Mouse (Mus musculus) embryonic stem cell, embryonic (primary cell): ENCODE results near the gene Car15.

Source experiments
- CTCF ChIA-PET, 4 experiments: fragments of 300-600 bp in 2 of 4; fragments of 350-600 bp in 2 of 4; sonication (Branson Sonifier 250); formaldehyde crosslinking; loops; one replicate each; lab custom pipeline; 2022; ENCODE audit warnings: inconsistent platforms in 2 of 4; lab: Charles Lee
- POLR2A ChIA-PET, 4 experiments: fragments of 300-600 bp in 2 of 4; fragments of 350-600 bp in 2 of 4; sonication (Branson Sonifier 250); formaldehyde crosslinking; loops; one replicate each; lab custom pipeline; 2022; ENCODE audit warnings: antibody characterized with exemption in 4 of 4, inconsistent platforms in 1 of 4; lab: Charles Lee

The Car15 gene

DNA sequence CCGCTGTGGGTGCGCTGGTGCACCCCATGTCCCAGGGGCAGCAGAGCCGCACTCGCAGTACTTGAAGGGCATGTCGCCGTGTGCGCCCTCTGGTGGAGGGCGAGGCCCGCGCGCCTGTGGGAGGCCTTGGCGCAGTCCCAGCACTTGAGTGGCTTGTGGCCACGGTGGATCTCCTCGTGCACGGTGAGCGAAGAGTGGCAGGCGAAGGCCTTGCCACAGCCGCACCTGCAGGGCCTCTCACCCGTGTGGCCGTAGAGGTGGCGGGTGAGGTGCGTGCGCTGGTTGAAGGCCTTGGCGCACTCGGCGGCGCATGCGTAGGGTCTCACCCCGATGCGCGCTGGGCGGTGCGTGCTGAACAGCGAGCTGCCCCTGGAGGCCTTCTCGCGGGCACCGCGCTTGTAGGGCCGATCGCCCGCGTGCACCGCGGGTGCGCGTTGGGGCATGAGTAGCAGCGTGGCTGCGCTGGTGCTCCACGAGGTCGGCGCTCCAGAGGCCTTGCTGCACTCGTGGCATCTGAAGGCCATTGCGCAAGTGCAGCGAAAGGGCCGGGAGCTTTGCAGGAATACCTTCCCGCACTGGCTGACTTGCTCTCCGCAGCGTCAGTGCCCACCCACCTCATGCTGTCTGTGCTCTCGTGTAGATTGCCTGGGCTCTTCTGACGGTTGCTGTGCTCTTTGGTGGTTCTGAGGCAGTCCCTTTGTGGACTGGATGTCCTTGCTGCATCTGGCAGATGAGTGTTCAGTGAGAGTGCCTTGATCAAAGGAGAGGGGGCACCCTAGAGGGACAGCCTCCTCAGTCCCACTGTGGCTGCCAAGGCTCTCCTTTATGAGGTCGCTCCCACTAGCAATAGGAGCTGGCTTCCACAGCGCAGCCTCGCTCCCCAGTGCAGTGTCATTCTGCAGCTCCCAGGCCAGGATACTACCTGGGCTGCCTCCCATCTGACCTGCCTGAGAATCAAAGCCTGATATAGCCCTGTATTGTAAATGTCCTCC lies 22.5 kb downstream of the Car15 start:
- ChIA-PET POLR2A (interaction anchor here (0.6 to 3.7 kb wide), 24 partner anchors 9 to 574 kb away, joined by 3 to 20 read pairs (median 4); partner anchors contain the start of genes Gm20518 (in 1 of the 4), Scarf2 (in 1 of the 4) and Slc25a1 (in 1 of the 4)), CTCF (interaction anchor here (0.8 to 4.7 kb wide), 25 partner anchors 8 to 258 kb away, joined by 3 to 31 read pairs (median 4); partner anchors contain the start of genes Klhl22 (in 2 of the 4), Med15 (in 1 of the 4) and Scarf2 (in 1 of the 4))

DNA sequence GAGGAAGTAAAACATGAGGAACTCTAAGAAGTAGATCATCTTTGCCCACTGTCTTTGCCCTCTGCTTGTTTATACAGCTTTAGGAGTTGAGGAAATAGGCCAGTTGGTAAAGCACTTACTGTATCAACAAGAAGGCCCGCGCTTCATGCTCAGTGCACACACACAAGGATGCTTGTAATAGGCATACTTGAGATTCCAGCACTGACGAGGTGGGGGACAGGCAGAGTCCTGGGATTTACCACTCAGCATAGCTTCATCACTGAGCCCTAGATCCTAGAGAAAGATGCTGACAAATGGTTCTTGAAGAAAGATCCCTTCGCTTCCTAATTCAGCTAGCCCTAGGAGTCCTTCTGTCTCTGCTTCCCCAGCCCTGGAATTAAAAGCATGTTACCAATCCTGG lies 25.0 kb downstream of the Car15 start:
- POLR2A ChIA-PET, result interaction anchor here in 2 of 4 experiments (0.7 to 1.4 kb wide), 2 partner anchors 115 to 623 kb away, joined by 3 to 5 read pairs; partner anchors contain the start of gene Slc25a1 (in 1 of the 2)
- CTCF ChIA-PET, result interaction anchor here (0.6 to 4.7 kb wide), 13 partner anchors 9 to 1104 kb away, joined by 3 to 31 read pairs (median 5); partner anchors contain the start of gene Med15 (in 1 of the 4)

DNA sequence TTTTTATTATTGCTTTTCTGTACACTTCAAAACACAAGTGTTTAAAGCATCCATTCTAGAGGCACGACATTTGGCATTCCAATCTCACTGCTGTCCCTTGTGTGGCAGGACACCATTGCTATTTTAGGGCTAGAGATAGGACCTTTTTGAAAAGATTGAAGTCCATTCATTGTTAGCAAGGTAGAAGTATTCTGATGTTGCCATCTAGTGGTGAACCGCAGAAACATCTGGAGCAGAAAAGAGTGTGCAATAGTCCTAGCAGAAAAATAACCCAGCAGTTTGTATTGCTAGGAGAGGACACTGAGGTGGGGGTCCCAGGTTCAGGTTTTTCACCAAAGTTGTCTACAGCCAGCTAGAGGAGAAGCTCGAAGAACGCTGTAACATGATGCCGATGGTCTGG lies 26.0 kb downstream of the Car15 start:
- ChIA-PET POLR2A (interaction anchor here in 3 of 4 experiments (0.7 to 1.4 kb wide), 5 partner anchors 14 to 116 kb away, joined by 3 to 7 read pairs (median 3); partner anchors contain the start of gene Slc25a1 (in 1 of the 3)), CTCF (interaction anchor here (0.6 to 4.7 kb wide), 24 partner anchors 7 to 254 kb away, joined by 3 to 20 read pairs (median 4); partner anchors contain the start of genes Klhl22 (in 2 of the 4), Med15 (in 2 of the 4), Scarf2 (in 1 of the 4) and Slc25a1 (in 1 of the 4))

DNA sequence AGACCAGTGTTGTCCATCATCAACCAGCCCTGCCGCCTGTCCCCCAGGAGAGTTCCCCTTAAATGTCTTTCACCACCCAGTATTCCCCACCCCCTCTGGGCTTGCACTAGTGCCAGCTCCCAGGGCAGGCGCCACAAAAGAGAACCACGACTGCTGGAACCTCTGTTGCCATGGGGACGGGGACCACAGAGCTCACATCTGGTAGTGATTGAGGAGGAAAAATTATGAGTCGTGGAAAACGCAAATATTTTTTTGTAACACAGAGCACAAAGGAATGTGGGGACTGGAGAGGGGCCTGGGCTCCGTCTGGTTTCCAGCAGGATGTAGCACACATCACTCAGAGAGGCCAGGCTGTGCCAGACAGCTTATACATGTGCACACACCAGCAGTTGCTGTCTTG lies 28.5 kb downstream of the Car15 start:
- ChIA-PET CTCF (interaction anchor here in 2 of 4 experiments (0.6 to 3.2 kb wide), 4 partner anchors 21 to 409 kb away, joined by 3 to 12 read pairs (median 3); no protein-coding TSS in a partner anchor), POLR2A (interaction anchor here in 1 of 4 experiments (0.7 kb wide), 1 partner anchor 119 kb away, joined by 3 read pairs; the partner anchor contains the start of gene Slc25a1)

DNA sequence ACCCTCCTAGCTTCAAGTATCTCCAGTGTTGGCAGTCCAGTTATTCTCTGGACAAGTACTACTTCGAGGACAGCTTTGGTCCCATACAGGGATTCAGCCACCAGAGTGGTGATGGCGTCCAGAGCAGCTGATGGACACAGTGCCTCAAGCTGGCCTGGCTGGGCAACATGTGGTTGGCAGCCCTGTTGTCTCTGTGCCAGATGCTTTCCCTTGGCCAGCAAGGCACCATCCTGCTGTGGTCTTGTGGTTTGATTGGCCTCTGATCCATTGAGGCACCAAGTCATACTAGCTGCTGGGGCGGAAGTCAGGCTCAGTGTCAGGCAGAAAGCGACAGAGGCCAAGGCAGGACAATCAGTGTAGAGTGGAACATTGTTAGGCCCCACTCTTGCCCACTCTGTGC lies 29.0 kb downstream of the Car15 start:
- POLR2A ChIA-PET, result interaction anchor here in 1 of 4 experiments (0.7 to 3.9 kb wide), 2 partner anchors 12 to 119 kb away, joined by 3 to 33 read pairs; partner anchors contain the start of genes Scarf2 and Slc25a1
- CTCF ChIA-PET, result interaction anchor here (0.6 to 3.2 kb wide), 5 partner anchors 22 to 748 kb away, joined by 3 to 12 read pairs (median 3); no protein-coding TSS in a partner anchor

DNA sequence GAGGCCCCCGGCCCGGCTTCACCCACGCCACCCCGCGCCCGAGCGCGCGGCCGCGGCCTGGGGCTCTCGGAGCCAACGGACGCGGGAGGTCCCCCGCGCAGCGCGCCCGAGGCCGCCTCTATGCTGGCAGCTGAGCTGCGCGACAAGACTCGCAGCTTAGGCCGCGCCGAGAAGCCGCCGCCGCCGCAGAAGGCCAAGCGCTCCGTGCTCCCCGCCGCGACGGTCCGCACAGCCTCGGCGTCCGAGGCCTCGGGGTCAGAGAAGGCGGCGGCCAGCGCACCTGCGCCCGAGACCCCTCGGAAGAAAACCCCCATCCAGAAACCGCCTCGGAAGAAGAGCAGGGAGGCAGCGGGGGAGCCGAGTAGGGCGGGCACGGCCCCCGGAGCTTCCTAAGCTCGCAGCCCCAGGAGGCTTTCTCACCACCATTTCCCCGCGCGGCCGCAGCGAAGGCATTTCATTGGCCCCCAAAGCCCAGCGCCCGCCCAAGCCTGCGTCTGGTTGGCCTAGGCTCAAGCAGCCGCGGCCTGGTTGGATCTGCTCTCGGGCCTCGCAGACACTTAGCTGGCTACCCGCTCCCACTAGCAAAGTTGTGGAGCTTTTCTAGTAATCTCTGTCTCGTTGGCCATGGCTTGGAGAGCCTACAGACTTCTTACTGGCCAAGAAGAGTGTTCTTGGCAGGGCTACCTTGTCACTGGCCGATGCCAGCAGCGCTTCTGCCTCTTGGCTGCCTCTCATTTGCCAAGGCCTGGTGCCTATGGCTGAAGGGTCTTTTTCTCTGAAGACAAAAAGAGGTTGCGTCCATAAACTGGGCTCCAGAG lies 30.8 kb downstream of the Car15 start:
- POLR2A ChIA-PET, result interaction anchor here in 3 of 4 experiments (0.6 to 4.0 kb wide), 37 partner anchors 9 to 299 kb away, joined by 3 to 33 read pairs (median 4); partner anchors contain the start of genes Klhl22 (in 2 of the 3), Scarf2 (in 2 of the 3), Dgcr6 (in 1 of the 3) and Gm20518 (in 1 of the 3)
- CTCF ChIA-PET, result interaction anchor here in 3 of 4 experiments (0.5 to 3.2 kb wide), 17 partner anchors 8 to 249 kb away, joined by 3 to 12 read pairs (median 3); no protein-coding TSS in a partner anchor

DNA sequence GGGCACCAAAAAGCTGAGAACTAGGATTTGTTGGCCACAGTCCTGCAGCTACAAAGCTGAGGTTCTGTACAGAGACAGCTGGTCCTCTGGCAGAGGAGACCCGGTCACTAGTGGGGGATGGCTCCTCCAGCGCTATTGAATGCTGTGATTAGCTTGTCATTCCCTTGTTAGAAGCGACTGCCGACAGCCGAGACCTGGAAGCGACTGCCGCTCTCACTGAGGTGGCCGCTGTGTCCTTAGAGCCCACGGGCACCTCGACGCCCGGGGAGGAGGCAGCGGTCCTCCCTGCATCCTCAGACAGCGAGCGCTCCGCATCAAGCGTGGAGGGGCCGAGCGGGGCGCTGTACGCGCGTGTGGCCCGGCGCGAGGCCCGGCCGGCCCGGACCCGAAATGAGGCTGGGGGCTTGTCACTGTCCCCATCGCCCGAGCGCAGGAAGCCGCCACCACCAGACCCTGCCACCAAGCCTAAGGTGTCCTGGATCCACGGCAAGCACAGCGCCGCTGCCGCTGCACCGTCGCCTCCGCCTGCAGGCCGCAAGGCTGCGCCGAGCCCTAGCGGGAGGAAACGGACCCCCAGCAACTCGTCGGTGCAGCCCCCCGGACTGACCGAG lies 31.5 kb downstream of the Car15 start:
- CTCF ChIA-PET, result interaction anchor here in 3 of 4 experiments (0.5 to 3.2 kb wide), 10 partner anchors 9 to 249 kb away, joined by 3 to 12 read pairs (median 3); partner anchors contain the start of gene Dgcr6 (in 1 of the 3)
- POLR2A ChIA-PET, result interaction anchor here in 3 of 4 experiments (0.6 to 4.0 kb wide), 17 partner anchors 9 to 298 kb away, joined by 3 to 33 read pairs (median 5); partner anchors contain the start of genes Klhl22 (in 2 of the 3), Scarf2 (in 2 of the 3) and Lztr1 (in 1 of the 3)

DNA sequence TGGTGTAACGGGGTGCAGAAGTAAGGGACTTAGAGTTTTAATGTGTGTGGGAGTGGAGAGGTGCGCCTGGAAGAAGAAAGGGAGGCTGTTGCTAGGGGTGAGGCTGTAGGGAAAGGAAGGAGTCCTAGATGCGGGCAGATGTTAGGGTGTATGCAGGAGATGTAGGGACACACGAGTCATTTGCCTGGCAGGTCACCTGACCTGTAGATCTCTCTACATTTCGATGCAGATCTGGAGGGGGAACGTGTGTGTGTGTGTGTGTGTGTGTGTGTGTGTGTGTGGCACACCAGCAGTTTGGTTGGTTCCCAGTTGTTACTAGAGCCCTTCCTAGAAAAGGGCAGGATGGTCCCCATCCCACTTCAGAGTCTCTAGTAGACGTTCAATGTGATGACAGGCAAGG lies 33.2 kb downstream of the Car15 start:
- ChIA-PET POLR2A (interaction anchor here in 3 of 4 experiments (0.6 to 4.0 kb wide), 38 partner anchors 8 to 1007 kb away, joined by 3 to 33 read pairs (median 4); partner anchors contain the start of genes Klhl22 (in 2 of the 3), Scarf2 (in 2 of the 3), Cdc45 (in 1 of the 3) and Gm20518 (in 1 of the 3)), CTCF (interaction anchor here (0.5 to 2.9 kb wide), 21 partner anchors 7 to 1590 kb away, joined by 3 to 21 read pairs (median 5); partner anchors contain the start of genes Klhl22 (in 1 of the 4) and P2rx6 (in 1 of the 4))

DNA sequence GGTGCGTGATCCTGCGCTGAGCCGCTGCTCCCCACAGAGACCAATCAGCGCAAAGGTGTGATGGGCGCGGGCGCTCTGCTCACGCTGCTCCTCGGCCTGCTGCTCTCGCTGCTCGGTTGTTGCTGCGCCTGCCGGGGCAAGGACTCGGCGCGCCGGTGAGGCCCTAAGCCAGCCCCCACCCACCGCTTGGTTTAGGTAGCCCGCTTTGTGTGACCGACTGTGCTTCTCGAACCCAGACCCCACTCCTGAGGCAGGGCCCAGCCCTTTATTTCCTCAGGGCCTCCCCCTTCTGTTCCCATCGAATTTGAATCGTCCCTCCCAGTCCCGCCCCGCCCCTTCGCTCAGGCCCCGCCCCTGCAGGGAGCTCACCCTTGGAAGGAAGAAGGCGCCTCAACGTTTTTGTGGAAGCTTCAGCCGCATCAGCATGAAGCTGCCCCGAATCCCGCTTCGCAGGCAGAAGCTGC lies 33.7 kb downstream of the Car15 start:
- CTCF ChIA-PET, result interaction anchor here in 3 of 4 experiments (0.5 to 1.6 kb wide), 19 partner anchors 8 to 1589 kb away, joined by 3 to 21 read pairs (median 4); partner anchors contain the start of genes Klhl22 (in 1 of the 3) and P2rx6 (in 1 of the 3)
- POLR2A ChIA-PET, result interaction anchor here in 3 of 4 experiments (0.6 to 4.0 kb wide), 36 partner anchors 8 to 1008 kb away, joined by 3 to 17 read pairs (median 4); partner anchors contain the start of genes Klhl22 (in 2 of the 3), Cdc45 (in 1 of the 3), Gm20518 (in 1 of the 3) and Scarf2 (in 1 of the 3)

DNA sequence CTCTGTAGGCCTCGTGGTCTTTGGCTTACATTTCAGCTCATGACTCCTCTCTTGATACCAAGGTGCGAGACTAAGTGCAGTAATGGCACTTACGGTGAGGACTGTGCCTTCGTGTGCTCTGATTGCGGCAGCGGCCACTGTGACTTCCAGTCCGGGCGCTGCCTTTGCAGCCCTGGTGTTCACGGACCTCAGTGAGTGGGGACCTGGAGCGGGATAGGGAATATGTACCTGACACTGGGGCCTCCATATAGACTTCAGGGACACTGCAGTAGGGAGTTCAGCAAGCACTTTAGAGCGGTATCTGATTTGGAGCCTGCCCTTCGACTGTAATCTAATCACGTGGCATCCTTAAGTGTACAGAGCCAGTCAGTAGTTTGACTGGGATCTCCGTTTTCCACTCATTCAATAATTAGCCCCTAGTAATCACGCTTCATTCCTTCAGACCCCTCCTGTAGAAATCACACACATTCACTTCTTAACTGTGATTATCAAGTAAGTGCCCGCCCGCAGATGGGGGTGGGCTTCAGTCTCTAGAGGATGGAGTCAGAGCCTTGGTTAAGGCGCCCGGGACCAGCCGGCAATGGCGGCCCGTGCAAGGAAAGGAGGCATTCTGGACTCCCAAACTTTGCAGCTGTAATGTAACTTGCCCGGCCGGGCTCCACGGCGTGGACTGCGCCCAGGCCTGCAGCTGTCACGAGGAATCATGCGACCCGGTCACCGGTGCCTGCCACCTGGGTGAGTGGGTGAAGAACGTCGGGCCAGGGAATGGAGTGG lies 34.3 kb downstream of the Car15 start:
- ChIA-PET POLR2A (interaction anchor here in 2 of 4 experiments (0.9 to 4.4 kb wide), 23 partner anchors 8 to 313 kb away, joined by 3 to 17 read pairs (median 4); partner anchors contain the start of genes Klhl22 (in 2 of the 2) and Gm20518 (in 1 of the 2)), CTCF (interaction anchor here in 2 of 4 experiments (0.9 to 1.0 kb wide), 2 partner anchors 9 to 44 kb away, joined by 3 to 10 read pairs; partner anchors contain the start of gene Klhl22 (in 1 of the 2))

DNA sequence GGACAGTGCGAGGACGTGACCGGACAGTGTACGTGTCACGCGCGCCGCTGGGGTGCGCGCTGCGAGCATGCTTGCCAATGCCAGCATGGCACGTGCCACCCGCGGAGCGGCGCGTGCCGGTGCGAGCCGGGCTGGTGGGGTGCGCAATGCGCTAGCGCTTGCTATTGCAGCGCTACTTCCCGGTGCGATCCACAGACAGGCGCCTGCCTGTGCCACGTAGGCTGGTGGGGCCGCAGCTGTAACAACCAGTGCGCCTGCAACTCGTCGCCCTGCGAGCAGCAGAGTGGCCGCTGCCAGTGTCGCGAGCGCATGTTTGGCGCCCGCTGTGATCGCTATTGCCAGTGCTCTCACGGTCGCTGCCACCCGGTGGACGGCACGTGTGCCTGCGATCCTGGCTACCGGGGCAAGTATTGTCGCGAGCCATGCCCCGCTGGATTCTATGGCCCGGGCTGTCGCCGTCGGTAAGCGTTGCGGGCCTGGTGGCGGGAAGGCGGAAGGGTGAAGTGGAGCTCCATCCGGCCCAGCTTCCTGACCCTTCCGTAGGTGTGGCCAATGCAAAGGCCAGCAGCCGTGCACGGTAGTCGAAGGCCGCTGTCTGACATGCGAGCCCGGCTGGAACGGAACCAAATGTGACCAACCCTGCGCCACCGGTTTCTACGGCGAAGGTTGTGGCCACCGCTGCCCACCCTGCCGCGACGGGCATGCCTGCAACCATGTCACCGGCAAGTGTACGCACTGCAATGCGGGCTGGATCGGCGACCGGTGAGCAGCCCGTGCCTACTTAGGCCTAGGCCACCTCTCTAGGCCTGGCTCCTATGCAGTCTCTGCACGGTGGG lies 35.1 kb downstream of the Car15 start:
- CTCF ChIA-PET, result no interaction called here

DNA sequence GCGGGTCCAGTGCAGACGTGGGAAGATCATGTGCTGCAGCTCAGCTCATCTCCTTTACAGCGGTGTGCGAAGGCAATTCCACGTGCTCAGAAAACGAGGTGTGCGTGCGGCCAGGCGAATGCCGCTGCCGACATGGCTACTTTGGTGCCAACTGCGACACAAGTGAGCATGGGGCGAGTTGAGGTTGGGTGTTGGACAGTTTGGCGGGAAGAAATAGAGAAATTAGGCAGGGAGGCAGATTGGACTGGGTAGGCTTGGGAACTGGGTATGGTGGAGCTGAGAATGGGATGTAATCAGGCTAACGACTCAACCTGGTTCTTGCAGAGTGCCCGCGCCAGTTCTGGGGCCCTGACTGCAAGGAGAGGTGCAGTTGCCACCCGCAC lies 35.7 kb downstream of the Car15 start:
- POLR2A ChIA-PET, result interaction anchor here in 2 of 4 experiments (0.9 to 4.4 kb wide), 6 partner anchors 10 to 126 kb away, joined by 3 to 17 read pairs (median 4); partner anchors contain the start of gene Klhl22 (in 1 of the 2)
- CTCF ChIA-PET, result no interaction called here

More for the DNA sequence above, 35.1 kb downstream of the Car15 start:
- POLR2A ChIA-PET, result interaction anchor here in 2 of 4 experiments (1.0 to 4.4 kb wide), 7 partner anchors 11 to 125 kb away, joined by 3 to 17 read pairs (median 3); partner anchors contain the start of gene Klhl22 (in 2 of the 2)

DNA sequence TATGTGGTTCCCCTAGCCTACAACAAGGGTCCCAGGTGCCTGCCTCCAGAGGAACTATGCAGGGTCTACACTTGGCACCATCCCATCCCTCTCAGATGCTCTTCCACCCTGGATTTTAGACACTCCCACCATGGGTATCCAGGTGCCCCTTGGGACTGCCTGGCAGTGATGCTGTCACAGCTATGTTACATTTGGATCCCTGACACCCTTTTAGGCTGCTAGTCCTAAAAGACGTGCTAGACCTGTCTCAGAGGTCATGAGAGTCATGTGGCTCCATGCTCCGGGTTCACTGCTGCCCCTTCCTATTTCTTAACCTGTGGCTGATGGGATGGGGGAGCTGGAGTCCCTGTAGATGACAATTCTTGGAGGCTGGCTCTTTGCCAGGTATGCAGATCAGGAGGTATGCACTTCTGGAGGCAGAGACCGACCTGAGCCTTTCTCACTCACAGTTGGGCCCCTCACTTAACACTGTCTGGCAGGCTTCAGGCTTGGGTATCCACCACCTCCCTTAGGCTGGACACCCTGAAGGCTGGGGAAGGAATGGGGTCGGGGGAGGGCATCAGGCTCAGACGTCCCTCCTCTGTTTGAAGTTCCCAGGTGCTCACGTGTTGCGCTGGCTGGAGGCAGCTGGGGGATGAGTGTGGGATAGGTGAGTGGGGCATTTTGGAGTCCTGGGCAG lies 36.2 kb downstream of the Car15 start:
- CTCF ChIA-PET, result interaction anchor here in 1 of 4 experiments (1.8 kb wide), 1 partner anchor 41 kb away, joined by 6 read pairs; no protein-coding TSS in a partner anchor
- POLR2A ChIA-PET, result interaction anchor here in 1 of 4 experiments (0.9 to 4.4 kb wide), 5 partner anchors 10 to 43 kb away, joined by 3 to 17 read pairs (median 7); partner anchors contain the start of gene Klhl22
